Mouse (Mus musculus) C2C12 (cell line): ENCODE measurements at regions not wholly inside any gene's neighbourhood (a gene's known extent, or its start where the extent isn't known, plus 50 kb on each side); places are given as distances from the start of the nearest gene placed in this dataset.

Source experiments
- H3K27me3 ChIP-seq: one replicate; pipeline ENCODE4 v1.6.1; 2011; ENCODE audit not compliant: control insufficient read depth, insufficient read depth, insufficient read length
- H3K36me3 ChIP-seq: one replicate; pipeline ENCODE4 v1.6.1; 2011; ENCODE audit not compliant: control insufficient read depth, insufficient read depth
- H3K4me3 ChIP-seq: one replicate; pipeline ENCODE4 v1.5.1; 2011; ENCODE audit warnings: mild to moderate bottlenecking, control low read depth; ENCODE audit not compliant: poor library complexity, insufficient read depth, severe bottlenecking
- H3K79me2 ChIP-seq: one replicate; pipeline ENCODE4 v1.6.1; 2011; ENCODE audit not compliant: control insufficient read depth, insufficient read depth
- H3K79me3 ChIP-seq: one replicate; pipeline ENCODE4 v1.6.1; 2011; ENCODE audit warnings: low read depth, control low read depth
- H3ac ChIP-seq: one replicate; pipeline ENCODE3; 2011; ENCODE audit warnings: low read depth; ENCODE audit not compliant: control insufficient read depth, insufficient read length
- CEBPB ChIP-seq: IDR thresholded peaks from one replicate; pipeline ENCODE4 v1.6.1; 2011; ENCODE audit warnings: low read depth, mild to moderate bottlenecking, control low read depth, moderate library complexity
- CTCF ChIP-seq: IDR thresholded peaks from one replicate; pipeline ENCODE4 v1.5.1; 2011; ENCODE audit not compliant: control insufficient read depth, insufficient read depth, insufficient read length
- FOSL1 ChIP-seq: IDR thresholded peaks from one replicate; pipeline ENCODE4 v1.8.0; 2011; ENCODE audit warnings: mild to moderate bottlenecking, low read length; ENCODE audit not compliant: poor library complexity, insufficient read depth, severe bottlenecking
- MAX ChIP-seq: IDR thresholded peaks from one replicate; pipeline ENCODE4 v1.6.1; 2011; ENCODE audit warnings: mild to moderate bottlenecking, control low read depth
- MYOD1 ChIP-seq: IDR thresholded peaks from one replicate; pipeline ENCODE4 v1.6.1; 2011; ENCODE audit warnings: low read depth; ENCODE audit not compliant: control insufficient read depth, insufficient read length
- MYOG ChIP-seq: IDR thresholded peaks from one replicate; pipeline ENCODE4 v1.6.1; 2011; ENCODE audit not compliant: control insufficient read depth, insufficient read length; ENCODE audit errors: extremely low read depth
- USF1 ChIP-seq: IDR thresholded peaks from one replicate; pipeline ENCODE4 v1.6.1; 2011; ENCODE audit warnings: low read depth, mild to moderate bottlenecking, control low read depth, moderate library complexity

DNA sequence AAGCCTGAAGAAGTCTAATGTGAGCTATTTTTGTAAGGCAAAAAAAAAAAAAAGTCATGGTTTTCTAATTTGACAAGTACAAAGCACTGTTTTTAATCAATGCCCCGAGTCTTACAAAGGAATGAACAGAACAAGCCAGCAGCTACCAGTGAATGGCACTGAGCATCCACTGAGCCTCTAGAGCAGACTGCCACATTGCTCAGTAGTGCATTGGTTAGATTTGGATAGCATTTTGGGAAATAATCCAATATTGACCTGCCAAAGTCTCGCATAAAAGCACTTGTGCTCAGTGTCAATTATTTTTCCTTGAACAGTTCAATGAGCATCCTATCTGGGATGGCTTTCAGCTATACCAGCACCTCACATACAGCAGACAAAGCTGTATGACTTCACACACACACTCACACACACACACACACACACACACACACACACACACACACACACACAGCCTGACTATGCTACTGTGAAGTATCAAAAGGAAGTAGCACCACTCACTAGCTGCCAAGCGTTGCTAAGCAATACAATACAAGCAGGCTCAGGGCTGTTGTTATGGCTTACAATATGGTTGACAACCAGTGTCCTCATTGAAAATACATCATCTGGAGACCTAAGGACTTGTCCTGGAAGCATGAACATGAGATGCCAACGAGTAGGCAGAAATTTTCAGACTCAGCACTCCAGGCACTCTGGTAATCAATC, 717.8 kb downstream of the Bcl11a start:
- no peaks in the 10 kb centered on the region for H3K79me3 ChIP-seq
- TF ChIP-seq CTCF (no peak), FOSL1 (no peak), MYOG (no peak), USF1 (no peak), MAX (no peak), CEBPB (no peak), MYOD1 (no peak)
- no peak overlapping the region for H3ac ChIP-seq
- H3K36me3 ChIP-seq: no peaks in the 10 kb centered on the region
- no peak overlapping the region for H3K4me3 ChIP-seq
- H3K79me2 ChIP-seq: no peaks in the 10 kb centered on the region
- no peaks in the 10 kb centered on the region for H3K27me3 ChIP-seq

DNA sequence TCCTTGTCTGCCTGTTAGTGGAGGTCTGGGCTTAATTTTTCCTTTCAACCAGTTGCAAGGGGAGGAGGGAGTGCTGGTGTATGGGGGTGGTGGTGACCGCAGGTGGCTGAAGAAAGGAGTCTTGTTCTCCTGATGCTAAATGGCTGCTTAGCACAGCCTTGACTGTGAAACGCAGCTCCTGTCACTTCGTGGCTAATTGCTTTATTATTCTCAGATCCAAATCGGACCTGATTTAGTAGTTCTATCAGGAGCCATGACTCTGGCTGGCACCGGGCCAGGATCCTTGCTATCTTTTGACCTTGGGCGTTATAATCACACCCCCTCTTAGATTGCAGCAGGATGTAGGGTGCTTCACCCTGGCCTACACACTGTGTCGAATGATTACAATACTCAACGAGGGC, 726.8 kb downstream of the Bcl11a start:
- Histone ChIP-seq H3K79me2 (no peaks in the 10 kb centered on the region), H3K36me3 (no peaks in the 10 kb centered on the region), H3K79me3 (no peaks in the 10 kb centered on the region), H3ac (no peak overlapping the region), H3K4me3 (no peak overlapping the region), H3K27me3 (no peaks in the 10 kb centered on the region)
- no peak for TF ChIP-seq CEBPB
- no peak for TF ChIP-seq MYOD1
- no peak for TF ChIP-seq FOSL1
- no peak for TF ChIP-seq MAX
- no peak for TF ChIP-seq USF1
- TF ChIP-seq MYOG: no peak
- TF ChIP-seq CTCF: no peak

DNA sequence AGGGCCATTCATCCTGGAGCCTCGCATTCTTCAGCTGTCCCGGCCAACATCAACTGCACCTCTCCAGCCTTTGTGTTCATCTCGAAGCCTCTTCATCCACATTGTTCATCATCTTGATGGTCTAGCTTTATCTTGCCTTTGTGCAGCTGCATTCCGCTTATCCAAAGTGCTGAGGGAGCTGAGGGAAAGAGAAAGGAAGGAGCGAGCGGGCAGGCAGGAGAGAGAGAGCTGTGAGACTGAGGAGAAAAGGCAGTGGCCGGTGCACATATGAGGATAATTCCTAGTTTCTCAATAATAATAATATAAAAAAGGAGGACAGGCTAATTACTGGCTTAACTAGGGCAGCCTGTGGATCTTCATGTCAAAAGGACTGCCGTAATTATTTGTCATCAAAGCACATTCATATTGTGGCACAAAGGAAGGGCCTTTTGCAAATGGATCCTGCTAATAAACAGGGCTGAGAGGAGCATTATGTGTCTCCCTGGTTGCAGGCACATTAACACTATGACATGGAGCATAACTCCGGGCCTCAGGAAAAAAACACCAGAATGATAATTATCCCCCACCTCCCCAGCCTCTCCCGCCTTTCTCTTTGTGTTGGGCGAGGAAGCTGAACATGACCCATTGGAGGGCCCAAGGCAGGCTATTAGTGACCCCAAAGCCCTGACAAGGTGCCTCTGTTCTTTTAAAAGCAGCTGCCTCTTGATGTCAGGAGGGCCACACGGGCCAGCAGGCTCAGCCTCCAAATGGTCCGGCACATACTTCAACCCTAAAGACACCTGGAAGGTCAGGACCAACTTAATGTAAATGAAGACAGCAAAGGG, 751.9 kb downstream of the Bcl11a start:
- H3K4me3 ChIP-seq: no peak overlapping the region
- H3K36me3 ChIP-seq: no peaks in the 10 kb centered on the region
- no peaks in the 10 kb centered on the region for H3K79me2 ChIP-seq
- no peak for TF ChIP-seq CTCF
- no peak for TF ChIP-seq MYOD1
- H3K27me3 ChIP-seq: no peaks in the 10 kb centered on the region
- no peak overlapping the region for H3ac ChIP-seq
- H3K79me3 ChIP-seq: no peaks in the 10 kb centered on the region

DNA sequence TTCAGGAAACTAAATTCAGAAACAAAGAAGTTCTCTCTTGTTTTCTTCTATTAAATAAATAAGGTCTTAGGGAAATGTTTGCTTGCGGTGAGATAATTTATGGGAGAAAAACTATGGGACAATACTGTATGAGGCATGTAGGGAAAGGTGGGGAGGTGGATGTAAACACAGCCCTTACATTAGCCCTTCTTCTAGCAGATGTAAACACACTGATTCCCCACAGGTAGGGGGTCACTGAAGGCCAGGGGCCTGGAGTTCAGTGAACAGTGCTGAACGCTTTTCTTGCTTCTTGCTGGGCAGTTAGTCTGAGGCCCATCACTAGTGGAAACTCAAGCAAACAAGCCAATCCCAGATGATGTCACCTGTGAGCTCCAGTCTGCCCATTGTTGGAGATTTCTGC, 752.6 kb downstream of the Bcl11a start:
- Histone ChIP-seq H3K79me3 (no peaks in the 10 kb centered on the region), H3ac (no peak overlapping the region), H3K27me3 (no peaks in the 10 kb centered on the region), H3K36me3 (no peaks in the 10 kb centered on the region), H3K79me2 (no peaks in the 10 kb centered on the region), H3K4me3 (no peak overlapping the region)
- TF ChIP-seq CEBPB: no peak
- TF ChIP-seq MYOD1: no peak
- TF ChIP-seq CTCF: no peak
- no peak for TF ChIP-seq FOSL1
- TF ChIP-seq MAX: no peak

GRCm38 (mm10) chr11:24843839-24844738, 766.2 kb downstream of the Bcl11a start:
- H3K4me3 ChIP-seq: no peak overlapping the region
- no peaks in the 10 kb centered on the region for H3K27me3 ChIP-seq
- no peaks in the 10 kb centered on the region for H3K79me2 ChIP-seq
- no peaks in the 10 kb centered on the region for H3K36me3 ChIP-seq
- no peak for TF ChIP-seq MYOG
- TF ChIP-seq MYOD1: no peak
- no peak for TF ChIP-seq CTCF
- no peak for TF ChIP-seq FOSL1
- TF ChIP-seq USF1: no peak
- no peak for TF ChIP-seq CEBPB
- no peak for TF ChIP-seq MAX
- H3K79me3 ChIP-seq: no peaks in the 10 kb centered on the region
- no peak overlapping the region for H3ac ChIP-seq

DNA sequence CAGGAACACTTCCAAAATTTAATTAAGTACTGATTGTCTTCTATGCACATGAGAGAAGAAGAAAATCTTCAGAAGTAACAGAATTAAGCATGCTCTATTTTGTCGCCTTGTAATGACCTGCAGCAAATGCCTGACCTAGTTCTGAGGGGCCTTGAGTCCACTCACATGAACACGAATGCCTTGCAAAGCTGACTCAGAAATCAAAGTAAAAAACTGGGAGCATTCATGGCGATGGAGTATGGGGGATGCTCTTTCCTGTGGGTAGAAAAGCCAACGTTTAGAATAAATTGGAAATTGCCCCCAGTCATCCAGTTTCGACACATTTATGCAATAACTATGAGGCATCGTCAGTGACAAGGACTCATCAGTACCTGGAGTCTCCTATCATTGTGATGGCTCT, 779.1 kb downstream of the Bcl11a start:
- Histone ChIP-seq H3K79me2 (no peaks in the 10 kb centered on the region), H3K4me3 (no peak overlapping the region), H3ac (no peak overlapping the region), H3K27me3 (no peaks in the 10 kb centered on the region), H3K36me3 (no peaks in the 10 kb centered on the region), H3K79me3 (no peaks in the 10 kb centered on the region)
- TF ChIP-seq MYOD1 (no peak), FOSL1 (no peak), USF1 (no peak), CTCF (no peak), MAX (no peak), MYOG (no peak), CEBPB (no peak)
